26 mouse cellular contexts compared by ENCODE assay signal in the genomic region with DNA sequence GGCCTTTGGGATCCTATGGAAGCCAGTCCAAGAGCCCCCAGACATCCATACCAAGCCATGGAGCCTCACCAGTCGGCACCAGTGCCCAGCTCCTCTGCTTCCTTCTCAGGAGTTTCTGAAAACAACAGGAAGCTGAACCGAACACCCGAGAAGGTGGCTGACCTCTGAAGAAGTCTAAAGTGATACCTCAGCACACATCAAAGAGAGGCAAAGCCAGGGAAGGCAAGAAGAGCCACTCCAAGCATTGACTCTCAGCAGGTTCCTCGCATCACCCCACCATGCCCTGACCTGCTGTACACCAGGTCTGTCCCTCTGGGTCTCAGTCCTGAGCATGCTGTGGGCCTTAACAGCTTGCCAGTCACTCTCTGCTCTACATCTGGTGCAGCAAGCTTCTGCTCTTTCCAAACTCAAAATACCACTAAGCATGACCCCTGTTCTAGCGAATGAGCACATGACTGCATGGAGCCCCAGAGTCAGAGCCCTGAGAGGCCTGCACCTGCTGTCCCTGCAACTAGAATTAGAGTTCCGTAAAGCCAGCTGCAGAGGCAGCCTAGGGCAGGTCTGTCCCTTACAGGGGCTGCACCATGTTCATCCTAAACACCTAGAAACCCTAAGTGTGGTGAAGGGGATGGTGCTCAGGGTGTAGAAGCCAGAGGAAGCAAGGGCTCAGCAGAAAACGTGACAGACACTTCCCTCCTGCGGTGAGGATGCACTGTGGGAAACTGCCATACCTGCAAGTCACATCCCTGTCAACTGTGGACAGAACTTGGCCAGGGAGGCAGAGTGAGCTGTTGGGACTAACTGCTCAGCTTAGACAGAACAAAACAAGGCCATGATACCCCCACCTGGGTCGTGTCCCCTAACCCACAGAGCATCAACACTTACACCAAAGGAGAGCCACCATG. TPM values are rescaled to one million over a fixed set of nuclear protein-coding genes. Genes with fewer than 3 reads are reported as not detected.
DNase-seq lines count a peak whose midpoint lies in the region; ATAC-seq and TF ChIP-seq lines count a peak whose summit lies in the region.
"Had no signal": no experiment of that assay in that cellular context is flagged by ENCODE, and none has a peak within 500 bp of the region (broad histone marks: within the 10 kb centered on the region; RNA-seq: fewer than 3 reads in every experiment).

No protein-coding gene starts in this region.

- dilution Hi-C loops in CH12.LX (cut with MboI; ENCODE audit: extremely low pct_ligation_motif_present, extremely low pct_unique_long_range_greater_than_20kb, low sequenced_read_pairs): no loop called here

- H3K27me3 ChIP-seq in heart, postnatal 0 days (ENCODE audit: control insufficient read depth, insufficient read depth, low read length): no peaks in the 10 kb centered on the region
- H3K27me3 ChIP-seq in heart, embryonic 12.5 days (replicated peaks): peaks cover 4% of the 10 kb centered on the region; the same call in 1 of the 2 replicates
- H3K27me3 ChIP-seq in CH12.LX (replicated peaks): no peaks in the 10 kb centered on the region
- H3K27me3 ChIP-seq in splenic B cell, adult 2 months (ENCODE audit: control insufficient read depth, insufficient read depth, low read length, poor library complexity, severe bottlenecking): no peaks in the 10 kb centered on the region
- H3K27me3 ChIP-seq: embryonic facial prominence, embryonic 15.5 days; forebrain, embryonic 15.5 days; hindbrain, embryonic 15.5 days; intestine, embryonic 15.5 days; lung, embryonic 15.5 days had no signal

- TF ChIP-seq CTCF in heart, postnatal 0 days (IDR thresholded peaks at IDR 0.05; ENCODE audit: low read depth): no peak
- TF ChIP-seq CTCF in CH12.LX (conservative IDR thresholded peaks at IDR 0.05 in 1 of 2, IDR thresholded peaks at IDR 0.05 in 1 of 2; ENCODE audit: low read depth in 2 of 2, low read length in 2 of 2): no peak

- no peak overlapping the region for H3K4me2 ChIP-seq in heart, postnatal 0 days (ENCODE audit: low read depth, low read length)
- H3K4me2 ChIP-seq in heart, embryonic 12.5 days: no peak overlapping the region
- peak overlapping the region; percentile 73 for H3K4me2 ChIP-seq in CH12.LX (ENCODE audit: insufficient read depth, low read depth, poor library complexity, severe bottlenecking)
- H3K4me2 ChIP-seq: embryonic facial prominence, embryonic 15.5 days; forebrain, embryonic 15.5 days; hindbrain, embryonic 15.5 days; intestine, embryonic 15.5 days; lung, embryonic 15.5 days had no signal

- no peak for TF ChIP-seq EP300 in heart, postnatal 0 days (IDR thresholded peaks at IDR 0.05; ENCODE audit: low read depth)
- TF ChIP-seq EP300 in CH12.LX (IDR thresholded peaks at IDR 0.05; ENCODE audit: low read length): no peak

- no peak overlapping the region for H3K9ac ChIP-seq in heart, postnatal 0 days (replicated peaks; ENCODE audit: low read depth, low read length)
- H3K9ac ChIP-seq in heart, embryonic 12.5 days: no peak overlapping the region
- H3K9ac ChIP-seq in CH12.LX (ENCODE audit: insufficient read depth, low read depth): peak overlapping the region; percentile 16; the same call in 1 of the 2 replicates
- H3K9ac ChIP-seq: embryonic facial prominence, embryonic 15.5 days; forebrain, embryonic 15.5 days; hindbrain, embryonic 15.5 days; intestine, embryonic 15.5 days; liver, embryonic 14.5 days; lung, embryonic 15.5 days had no signal

- in situ Hi-C loops in CH12.LX (cut with MboI; ENCODE audit: low pct_ligation_motif_present, low pct_unique_long_range_greater_than_20kb, low sequenced_read_pairs): loop anchor here (10.0 kb wide), 1 partner anchor 202 kb away; no protein-coding TSS in a partner anchor

- TF ChIP-seq RAD21 in CH12.LX (IDR thresholded peaks at IDR 0.05; ENCODE audit: low read depth, low read length): no peak

- DNase-seq in heart, postnatal 0 days (ENCODE audit: low spot score): no peak
- DNase-seq in A20 (ENCODE audit: low read depth, low spot score): peak; percentile 90
- peak; percentile 58 for DNase-seq in CH12.LX (ENCODE audit: extremely low read depth)
- peak; percentile 40 for DNase-seq in splenic B cell, adult 2 months (ENCODE audit: low read depth, low spot score)
- no peak for DNase-seq in adrenal gland, adult 8-10 months
- DNase-seq in gastrocnemius, postnatal 4 days (ENCODE audit: low spot score in 2 of 2): no peak
- DNase-seq in kidney, postnatal 14 days: no peak
- DNase-seq: adrenal gland, adult 2 months; cerebellum, adult 8-10 months; gastrocnemius, postnatal 10 days; heart, adult 18-20 months; kidney, adult 9 months; kidney, postnatal 36 days had no signal

- H3K36me3 ChIP-seq in heart, postnatal 0 days (replicated peaks; ENCODE audit: control insufficient read depth, insufficient read depth, low read length): no peaks in the 10 kb centered on the region
- no peaks in the 10 kb centered on the region for H3K36me3 ChIP-seq in heart, embryonic 12.5 days
- H3K36me3 ChIP-seq in CH12.LX (replicated peaks in 1 of 2; ENCODE audit: control insufficient read depth in 1 of 2, insufficient read depth in 1 of 2, low read length in 1 of 2): peaks cover 52 to 68% of the 10 kb centered on the region in 2 experiments
- 0 out of 2 replicates have a peak, but pooled peaks cover 1% of the 10 kb centered on the region for H3K36me3 ChIP-seq in splenic B cell, adult 2 months (ENCODE audit: control insufficient read depth, insufficient read depth, low read length, poor library complexity, severe bottlenecking)
- H3K36me3 ChIP-seq: embryonic facial prominence, embryonic 15.5 days; forebrain, embryonic 15.5 days; hindbrain, embryonic 15.5 days; intestine, embryonic 15.5 days; lung, embryonic 15.5 days; midbrain, embryonic 10.5 days had no signal

- WGBS in heart, postnatal 0 days: 68% methylated on average over 9 of the region's 9 CpGs
- 55% methylated on average over 9 of the region's 9 CpGs for WGBS in heart, embryonic 12.5 days

- peaks cover 71% of the 10 kb centered on the region for H3K79me2 ChIP-seq in CH12.LX (replicated peaks; ENCODE audit: control insufficient read depth, extremely low read depth, insufficient read depth, poor library complexity, severe bottlenecking)

- no peaks in the 10 kb centered on the region for H3K4me1 ChIP-seq in heart, postnatal 0 days (ENCODE audit: control insufficient read depth, insufficient read depth)
- peaks cover 6% of the 10 kb centered on the region; the same call in 1 of the 2 replicates for H3K4me1 ChIP-seq in heart, embryonic 12.5 days (replicated peaks)
- H3K4me1 ChIP-seq in CH12.LX (ENCODE audit: control insufficient read depth in 1 of 2, insufficient read depth in 2 of 2): peaks cover 23 to 55% of the 10 kb centered on the region in 2 experiments
- H3K4me1 ChIP-seq: forebrain, embryonic 15.5 days; hindbrain, embryonic 15.5 days; lung, embryonic 15.5 days had no signal

- no peak overlapping the region for H3K4me3 ChIP-seq in heart, postnatal 0 days (ENCODE audit: low read depth, low read length)
- no peak overlapping the region for H3K4me3 ChIP-seq in heart, embryonic 12.5 days
- peak overlapping the region; percentile 80 to 99 (median 94) for H3K4me3 ChIP-seq in CH12.LX (replicated peaks in 1 of 3; ENCODE audit: low read depth in 2 of 3, low read length in 2 of 3, poor library complexity in 1 of 3)
- H3K4me3 ChIP-seq: embryonic facial prominence, embryonic 15.5 days; forebrain, embryonic 15.5 days; hindbrain, embryonic 15.5 days; intestine, embryonic 15.5 days; left cerebral cortex, adult 2 months; lung, embryonic 15.5 days; midbrain, embryonic 10.5 days; myocyte had no signal

- no peak; the same call in 1 of the 2 replicates for TF ChIP-seq POLR2A in CH12.LX (IDR thresholded peaks at IDR 0.05; ENCODE audit: low read depth, low read length)

- H3K27ac ChIP-seq in heart, postnatal 0 days (ENCODE audit: low read depth): peak overlapping the region; percentile 30; the same call in 1 of the 2 replicates
- H3K27ac ChIP-seq in heart, embryonic 12.5 days (ENCODE audit: poor library complexity, severe bottlenecking): no peak overlapping the region
- peak overlapping the region; percentile 57 for H3K27ac ChIP-seq in CH12.LX (ENCODE audit: insufficient read depth, low read depth)
- H3K27ac ChIP-seq: embryonic facial prominence, embryonic 15.5 days; forebrain, embryonic 15.5 days; hindbrain, embryonic 15.5 days; intestine, embryonic 15.5 days; left cerebral cortex, adult 2 months; liver, embryonic 14.5 days; lung, embryonic 15.5 days; midbrain, embryonic 10.5 days had no signal

- H3K9me3 ChIP-seq in heart, postnatal 0 days (replicated peaks; ENCODE audit: control insufficient read depth, low read length): no peaks in the 10 kb centered on the region
- H3K9me3 ChIP-seq in heart, embryonic 12.5 days (replicated peaks): no peaks in the 10 kb centered on the region
- H3K9me3 ChIP-seq in CH12.LX (replicated peaks; ENCODE audit: low read length): no peaks in the 10 kb centered on the region
- H3K9me3 ChIP-seq: embryonic facial prominence, embryonic 15.5 days; forebrain, embryonic 15.5 days; hindbrain, embryonic 15.5 days; intestine, embryonic 15.5 days; lung, embryonic 15.5 days; midbrain, embryonic 10.5 days had no signal

- ATAC-seq in heart, postnatal 0 days (ENCODE audit: insufficient read depth, low read depth): no peak
- no peak for ATAC-seq in heart, embryonic 12.5 days (ENCODE audit: insufficient number of reproducible peaks, low FRiP score)
- ATAC-seq: forebrain, embryonic 15.5 days; intestine, embryonic 15.5 days; midbrain, embryonic 16.5 days had no signal

RNA-seq across cellular contexts. Expression of a gene that starts 10.8 kb away (rescaled TPM):
- 0.38 TPM in 1 of 2 replicates, not detected in the other for total RNA-seq in heart, postnatal 0 days (2014; rRNA removed; ENCODE audit: low replicate concordance)
- polyA plus RNA-seq in heart, postnatal 0 days (2015; fragmentation: Nextera tagmentation; extraction: Ambion mirVana): 0.04 TPM in 1 of 2 replicates, not detected in the other
- not detected in 2 replicates for polyA plus RNA-seq in heart, embryonic 12.5 days (2016; fragmentation: Nextera tagmentation; extraction: Ambion mirVana)
- 31.1 and 44.7 TPM in 2 replicates for total RNA-seq in CH12.LX (2012; rRNA removed)
- 19.4 and 24.4 TPM in 2 replicates for total RNA-seq in CH12.LX (2014; rRNA removed)
- polyA plus RNA-seq in CH12.LX (2012; ENCODE audit: insufficient read length, low read depth): 50.9 and 62.1 TPM in 2 replicates
- under 1 TPM; 0.42 to 0.80 (median 0.56) TPM for total RNA-seq in adrenal gland, adult 8-10 months (2022)
- under 1 TPM; 0.10 to 0.18 TPM for total RNA-seq in gastrocnemius, postnatal 4 days (2021)
- total RNA-seq: left cerebral cortex, postnatal 36 days had no signal
- polyA plus RNA-seq: forebrain, embryonic 15.5 days; hindbrain, embryonic 15.5 days; midbrain, embryonic 10.5 days; midbrain, embryonic 16.5 days had no signal

RNA-seq across cellular contexts. Expression of a gene that starts 28.1 kb away (rescaled TPM):
- total RNA-seq in heart, postnatal 0 days (2014; rRNA removed; ENCODE audit: low replicate concordance): 27.7 and 32.2 TPM in 2 replicates
- 18.6 and 19.1 TPM in 2 replicates for polyA plus RNA-seq in heart, postnatal 0 days (2015; fragmentation: Nextera tagmentation; extraction: Ambion mirVana)
- polyA plus RNA-seq in heart, embryonic 12.5 days (2016; fragmentation: Nextera tagmentation; extraction: Ambion mirVana): 47.2 and 49.2 TPM in 2 replicates
- 78.0 and 90.6 TPM in 2 replicates for total RNA-seq in CH12.LX (2012; rRNA removed)
- 111 and 128 TPM in 2 replicates for total RNA-seq in CH12.LX (2014; rRNA removed)
- polyA plus RNA-seq in CH12.LX (2012; ENCODE audit: insufficient read length, low read depth): 68.3 and 78.0 TPM in 2 replicates
- total RNA-seq in adrenal gland, adult 8-10 months (2022): 10 to 100 TPM; 11.7 to 14.7 (median 13.6) TPM
- total RNA-seq in gastrocnemius, postnatal 4 days (2021): 10 to 100 TPM; 17.1 to 20.6 TPM

RNA-seq across cellular contexts. Expression of a gene that starts 48.5 kb away (rescaled TPM):
- total RNA-seq in heart, postnatal 0 days (2014; rRNA removed; ENCODE audit: low replicate concordance): 7.1 and 9.4 TPM in 2 replicates
- polyA plus RNA-seq in heart, postnatal 0 days (2015; fragmentation: Nextera tagmentation; extraction: Ambion mirVana): 6.7 and 8.2 TPM in 2 replicates
- 9.5 and 9.6 TPM in 2 replicates for polyA plus RNA-seq in heart, embryonic 12.5 days (2016; fragmentation: Nextera tagmentation; extraction: Ambion mirVana)
- total RNA-seq in CH12.LX (2012; rRNA removed) (3.1 and 3.5 TPM in 2 replicates), CH12.LX (2014; rRNA removed) (2.5 TPM in 2 replicates)
- polyA plus RNA-seq in CH12.LX (2012; ENCODE audit: insufficient read length, low read depth): 3.0 and 3.5 TPM in 2 replicates
- 10 to 100 TPM; 10.6 to 16.1 (median 14.0) TPM for total RNA-seq in adrenal gland, adult 8-10 months (2022)
- total RNA-seq in gastrocnemius, postnatal 4 days (2021): 1 to 10 TPM in 1 of 2 experiments, under 1 TPM in 1; 0.96 to 1.4 TPM

RNA-seq across cellular contexts. Expression of a gene that starts 54.8 kb away (rescaled TPM):
- total RNA-seq in heart, postnatal 0 days (2014; rRNA removed; ENCODE audit: low replicate concordance): 6.8 and 10.5 TPM in 2 replicates
- polyA plus RNA-seq in heart, postnatal 0 days (2015; fragmentation: Nextera tagmentation; extraction: Ambion mirVana): 2.3 and 2.4 TPM in 2 replicates
- 1.3 and 1.4 TPM in 2 replicates for polyA plus RNA-seq in heart, embryonic 12.5 days (2016; fragmentation: Nextera tagmentation; extraction: Ambion mirVana)
- total RNA-seq in CH12.LX (2012; rRNA removed) (16.2 and 27.7 TPM in 2 replicates), CH12.LX (2014; rRNA removed) (2.0 and 3.1 TPM in 2 replicates)
- polyA plus RNA-seq in CH12.LX (2012; ENCODE audit: insufficient read length, low read depth): 14.4 and 14.6 TPM in 2 replicates
- 10 to 100 TPM in 3 of 4 experiments, 1 to 10 TPM in 1; 7.6 to 17.7 (median 14.5) TPM for total RNA-seq in adrenal gland, adult 8-10 months (2022)
- 10 to 100 TPM; 26.7 to 32.1 TPM for total RNA-seq in gastrocnemius, postnatal 4 days (2021)
- total RNA-seq: neutrophil, adult 5-6 weeks had no signal

Comparison
In these comparisons a context has a peak if more than half of its experiments do, and no peak if none do; other contexts are left out.
1. DNase-seq: peak in A20 (single experiment), CH12.LX (single experiment) and splenic B cell, adult 2 months (single experiment); none in heart, postnatal 0 days (single experiment), adrenal gland, adult 8-10 months (single experiment), gastrocnemius, postnatal 4 days (0 of 2) and kidney, postnatal 14 days (single experiment).
2. H3K4me3 ChIP-seq: peak in CH12.LX (3 of 3); none in heart, postnatal 0 days (single experiment) and heart, embryonic 12.5 days (single experiment).
3. RNA of a gene that starts 10.8 kb away (total RNA-seq): 19.4 to 44.7 TPM in CH12.LX; 0.42 to 0.80 TPM in adrenal gland, adult 8-10 months, 0.38 TPM in heart, postnatal 0 days and 0.10 to 0.18 TPM in gastrocnemius, postnatal 4 days; every median in the first group is over 10 times any median in the second.